Mouse (Mus musculus): ENCODE data around the gene Snap91.

The Snap91 gene

GRCm38 (mm10) chr9:86880113-86880972 lies at the start of gene Snap91:
Gene Snap91 (minus strand): TSS chr9:86880654.
- in situ Hi-C loops (cut with MseI, MboI), result no loop called here

GRCm38 (mm10) chr9:86926519-86926918 lies 46.1 kb upstream of the Snap91 start:
- in situ Hi-C loops (cut with MseI, MboI), result no loop called here

GRCm38 (mm10) chr9:86925688-86926087 lies 45.2 kb upstream of the Snap91 start:
- in situ Hi-C loops (cut with MseI, MboI), result no loop called here

- in situ Hi-C loops (cut with MseI, MboI), result no loop called here
These were observed 42.0 kb upstream of the Snap91 start for GRCm38 (mm10) chr9:86922430-86922829.

GRCm38 (mm10) chr9:86916543-86916942 lies 36.1 kb upstream of the Snap91 start:
- in situ Hi-C loops (cut with MseI, MboI), result no loop called here

- in situ Hi-C loops (cut with MseI, MboI), result no loop called here
These were observed 19.2 kb upstream of the Snap91 start for GRCm38 (mm10) chr9:86899502-86900199.

- in situ Hi-C loops (cut with MseI, MboI), result no loop called here
These were observed 990 bp downstream of the Snap91 start for GRCm38 (mm10) chr9:86879216-86880112.

- in situ Hi-C loops (cut with MseI, MboI), result no loop called here
These were observed 1.7 kb downstream of the Snap91 start for GRCm38 (mm10) chr9:86878716-86879115.

GRCm38 (mm10) chr9:86873681-86874080 lies 6.8 kb downstream of the Snap91 start:
- in situ Hi-C loops (cut with MseI, MboI), result no loop called here

GRCm38 (mm10) chr9:86869586-86870338 lies 10.7 kb downstream of the Snap91 start:
- in situ Hi-C loops (cut with MseI, MboI), result no loop called here

- in situ Hi-C loops (cut with MseI, MboI), result no loop called here
These were observed 22.4 kb downstream of the Snap91 start for GRCm38 (mm10) chr9:86858101-86858500.

GRCm38 (mm10) chr9:86857626-86858025 lies 22.8 kb downstream of the Snap91 start:
- in situ Hi-C loops (cut with MseI, MboI), result no loop called here

GRCm38 (mm10) chr9:86852861-86853260 lies 27.6 kb downstream of the Snap91 start:
- in situ Hi-C loops (cut with MseI, MboI), result no loop called here

- in situ Hi-C loops (cut with MseI, MboI), result no loop called here
These were observed 28.8 kb downstream of the Snap91 start for GRCm38 (mm10) chr9:86851689-86852088.

- in situ Hi-C loops (cut with MseI, MboI), result no loop called here
These were observed 29.8 kb downstream of the Snap91 start for GRCm38 (mm10) chr9:86850452-86851207.

- in situ Hi-C loops (cut with MseI, MboI), result no loop called here
These were observed 36.6 kb downstream of the Snap91 start for GRCm38 (mm10) chr9:86843747-86844353.

- in situ Hi-C loops (cut with MseI, MboI), result no loop called here
These were observed 50.7 kb downstream of the Snap91 start for GRCm38 (mm10) chr9:86829792-86830191.

- in situ Hi-C loops (cut with MseI, MboI), result no loop called here
These were observed 51.4 kb downstream of the Snap91 start for GRCm38 (mm10) chr9:86829034-86829433.

- in situ Hi-C loops (cut with MseI, MboI), result no loop called here
These were observed 61.1 kb downstream of the Snap91 start for GRCm38 (mm10) chr9:86819366-86819765.

GRCm38 (mm10) chr9:86817673-86818072 lies 62.8 kb downstream of the Snap91 start:
- in situ Hi-C loops (cut with MseI, MboI), result no loop called here
